Mouse (Mus musculus): ENCODE measurements around the gene Nsmce4a. TPM values are rescaled to one million over a fixed set of nuclear protein-coding genes. Genes with fewer than 3 reads are reported as not detected.

Nsmce4a gene
- polyA plus RNA-seq, 1 experiment from 2014 or later = 271 TPM

- WGBS = 63% methylated on average over 1 of the region's 1 CpGs
- H3K27ac ChIP-seq (replicated peaks; ENCODE audit: low read depth, low read length) = no peak overlapping the region
- H3K9me3 ChIP-seq (replicated peaks; ENCODE audit: control insufficient read depth, low read length) = no peaks in the 10 kb centered on the region
- H3K4me2 ChIP-seq (ENCODE audit: low read depth, low read length) = no peak overlapping the region
- H3K36me3 ChIP-seq (replicated peaks; ENCODE audit: control insufficient read depth, insufficient read depth, low read depth, low read length) = no peaks in the 10 kb centered on the region; the same call in none of the 2 replicates
- no peak overlapping the region for H3K9ac ChIP-seq (replicated peaks; ENCODE audit: low read length)
- DNase-seq (ENCODE audit: low spot score) (no peak), ATAC-seq (replicated peaks; ENCODE audit: insufficient number of reproducible peaks, low FRiP score, low TSS enrichment, low read depth) (no peak)
- no peaks in the 10 kb centered on the region for H3K27me3 ChIP-seq (ENCODE audit: control insufficient read depth, insufficient read depth, low read length)
- H3K4me1 ChIP-seq (ENCODE audit: control insufficient read depth, insufficient read depth, low read length) = no peaks in the 10 kb centered on the region
- no peak overlapping the region for H3K4me3 ChIP-seq (ENCODE audit: low read depth, low read length)
Measured at GRCm38 (mm10) chr7:130501499-130501898, 71.4 kb downstream of the Nsmce4a start.

GRCm38 (mm10) chr7:130493346-130493745 lies 79.6 kb downstream of the Nsmce4a start:
- Histone ChIP-seq H3K36me3 (replicated peaks; ENCODE audit: control insufficient read depth, insufficient read depth, low read depth, low read length) (no peaks in the 10 kb centered on the region), H3K27me3 (ENCODE audit: control insufficient read depth, insufficient read depth, low read length) (no peaks in the 10 kb centered on the region), H3K9me3 (replicated peaks; ENCODE audit: control insufficient read depth, low read length) (no peaks in the 10 kb centered on the region), H3K4me3 (ENCODE audit: low read depth, low read length) (no peak overlapping the region), H3K9ac (replicated peaks; ENCODE audit: low read length) (no peak overlapping the region), H3K27ac (replicated peaks; ENCODE audit: low read depth, low read length) (no peak overlapping the region), H3K4me2 (ENCODE audit: low read depth, low read length) (no peak overlapping the region), H3K4me1 (ENCODE audit: control insufficient read depth, insufficient read depth, low read length) (no peaks in the 10 kb centered on the region)
- ATAC-seq (replicated peaks; ENCODE audit: insufficient number of reproducible peaks, low FRiP score, low TSS enrichment, low read depth) (no peak), DNase-seq (ENCODE audit: low spot score) (no peak)
- WGBS = 84% methylated on average over 3 of the region's 3 CpGs

GRCm38 (mm10) chr7:130492026-130492425 lies 80.9 kb downstream of the Nsmce4a start:
- Histone ChIP-seq H3K27me3 (ENCODE audit: control insufficient read depth, insufficient read depth, low read length) (no peaks in the 10 kb centered on the region), H3K4me1 (ENCODE audit: control insufficient read depth, insufficient read depth, low read length) (no peaks in the 10 kb centered on the region), H3K36me3 (replicated peaks; ENCODE audit: control insufficient read depth, insufficient read depth, low read depth, low read length) (no peaks in the 10 kb centered on the region), H3K4me2 (ENCODE audit: low read depth, low read length) (no peak overlapping the region), H3K4me3 (ENCODE audit: low read depth, low read length) (no peak overlapping the region), H3K9ac (replicated peaks; ENCODE audit: low read length) (no peak overlapping the region), H3K9me3 (replicated peaks; ENCODE audit: control insufficient read depth, low read length) (no peaks in the 10 kb centered on the region), H3K27ac (replicated peaks; ENCODE audit: low read depth, low read length) (no peak overlapping the region)
- no peak for ATAC-seq (replicated peaks; ENCODE audit: insufficient number of reproducible peaks, low FRiP score, low TSS enrichment, low read depth)
- no peak for DNase-seq (ENCODE audit: low spot score)

Other genes with a start within 250 kb of the Nsmce4a start
- gene Ate1, start 52.7 kb downstream of the Nsmce4a start, polyA plus RNA-seq (2014; fragmentation: Nextera tagmentation; extraction: Ambion mirVana) = 43.1 and 46.1 TPM in 2 replicates
- 39.6 and 39.9 TPM in 2 replicates for gene Tacc2, start 4.3 kb upstream of the Nsmce4a start, polyA plus RNA-seq (2014; fragmentation: Nextera tagmentation; extraction: Ambion mirVana)
- not detected in 2 replicates for gene Btbd16, start 201.0 kb upstream of the Nsmce4a start, polyA plus RNA-seq (2014; fragmentation: Nextera tagmentation; extraction: Ambion mirVana)